Mouse (Mus musculus) T-helper 17 cell (primary cell): ENCODE measurements around the gene Ccdc89.

Experiments used
- in situ Hi-C, 2 experiments: fragments of 300-600 bp; cut with MboI, MseI; formaldehyde crosslinking; loops; 1 replicate in 1 of 2; 2 replicates in 1 of 2; pipeline ENCODE4 v1.15.1; 2025; ENCODE audit warnings: high pct_unique_total_duplicates in 2 of 2

Ccdc89 gene

GRCm38 (mm10) chr7:90461441-90461840 is 35.1 kb downstream of the Ccdc89 start:
- in situ Hi-C loops: loop anchor here in 1 of 2 experiments (10.0 kb wide), 1 partner anchor 1927 kb away; no protein-coding TSS in a partner anchor

- in situ Hi-C loops: no loop called here
These were observed 47.1 kb downstream of the Ccdc89 start for GRCm38 (mm10) chr7:90473511-90473910.

- in situ Hi-C loops: no loop called here
These were observed 49.5 kb downstream of the Ccdc89 start, which contains the start of gene Tmem126b for GRCm38 (mm10) chr7:90475793-90476312. TSS of gene Tmem126b (minus strand) at chr7:90476001.

- in situ Hi-C loops: no loop called here
These were observed 50.2 kb downstream of the Ccdc89 start, which contains the start of gene Dlg2 for GRCm38 (mm10) chr7:90476313-90477245. TSS of gene Dlg2 (plus strand) at chr7:90476672.
